Mouse (Mus musculus) liver, embryonic 15.5 days (tissue): ENCODE data around the gene Ngb. TPM values are rescaled to one million over a fixed set of nuclear protein-coding genes. Genes with fewer than 3 reads are reported as not detected.

Source experiments
- ATAC-seq: fragments of 200-750 bp; cut with Nextera tagmentation; 2 replicates; pipeline ENCODE4 v1.8.0; 2017; ENCODE audit warnings: moderate number of reproducible peaks, mild to moderate bottlenecking, moderate library complexity; ENCODE audit not compliant: insufficient read depth
- H3K27ac ChIP-seq: fragments of 300-500 bp; sonication (generic); replicated peaks from 2 replicates; pipeline ENCODE4 v1.5.1; 2015; ENCODE audit warnings: mild to moderate bottlenecking, inconsistent platforms
- H3K27me3 ChIP-seq: fragments of 300-500 bp; sonication (generic); 2 replicates; pipeline ENCODE4 v1.6.1; 2015; ENCODE audit warnings: mild to moderate bottlenecking, inconsistent platforms
- H3K36me3 ChIP-seq: fragments of 300-500 bp; sonication (generic); replicated peaks from 2 replicates; pipeline ENCODE4 v1.6.1; 2015; ENCODE audit warnings: moderate library complexity, mild to moderate bottlenecking, inconsistent platforms
- H3K4me1 ChIP-seq: fragments of 300-500 bp; sonication (generic); replicated peaks from 2 replicates; pipeline ENCODE4 v1.6.1; 2015; ENCODE audit warnings: inconsistent platforms
- H3K4me2 ChIP-seq: fragments of 300-500 bp; sonication (generic); 2 replicates; pipeline ENCODE4 v1.6.1; 2015; ENCODE audit warnings: moderate library complexity, mild to moderate bottlenecking, inconsistent platforms
- H3K4me3 ChIP-seq: fragments of 300-500 bp; sonication (generic); replicated peaks from 2 replicates; pipeline ENCODE4 v1.5.1; 2015; ENCODE audit warnings: mild to moderate bottlenecking, inconsistent platforms
- H3K9ac ChIP-seq: fragments of 300-500 bp; sonication (generic); 2 replicates; pipeline ENCODE4 v1.6.1; 2015; ENCODE audit warnings: moderate library complexity, mild to moderate bottlenecking, inconsistent platforms
- H3K9me3 ChIP-seq: fragments of 300-500 bp; sonication (generic); replicated peaks from 2 replicates; pipeline ENCODE4 v1.6.1; 2016; ENCODE audit warnings: inconsistent platforms
- WGBS: fragments of 180-500 bp; shearing (Covaris S2); methylation state at CpG from one replicate; pipeline ENCODE4 v1.1.7; 2015; ENCODE audit warnings: mixed read lengths; ENCODE audit not compliant: insufficient replicate concordance; 5-methylcytosine and 5-hydroxymethylcytosine counted together
- polyA plus RNA-seq: library from polyadenylated mRNA; unstranded; fragments of >200 nt; fragmentation: Nextera tagmentation; extraction: Ambion mirVana; gene quantifications from 2 replicates; pipeline ENCODE4 v1.2.1, GENCODE M21; 2015

Ngb gene
- polyA plus RNA-seq, 1 experiment from 2014 or later: not detected

- WGBS: 56% methylated on average over 3 of the region's 3 CpGs
- no peaks in the 10 kb centered on the region for H3K9me3 ChIP-seq
- ATAC-seq: no peak
Observed at GRCm38 (mm10) chr12:87131619-87132018, 29.3 kb upstream of the Ngb start.

GRCm38 (mm10) chr12:87131181-87131580, 28.8 kb upstream of the Ngb start:
- ATAC-seq: no peak
- Histone ChIP-seq H3K36me3 (no peaks in the 10 kb centered on the region), H3K9ac (no peak overlapping the region), H3K4me3 (no peak overlapping the region), H3K4me1 (peaks cover 7% of the 10 kb centered on the region; the same call in 1 of the 2 replicates), H3K27me3 (no peaks in the 10 kb centered on the region), H3K9me3 (no peaks in the 10 kb centered on the region), H3K4me2 (no peak overlapping the region), H3K27ac (no peak overlapping the region)
- WGBS: 75% methylated on average over 2 of the region's 2 CpGs

More at GRCm38 (mm10) chr12:87131619-87132018, 29.3 kb upstream of the Ngb start:
- H3K36me3 ChIP-seq: no peaks in the 10 kb centered on the region
- no peak overlapping the region for H3K4me2 ChIP-seq
- no peak overlapping the region for H3K9ac ChIP-seq
- no peak overlapping the region for H3K4me3 ChIP-seq
- H3K27me3 ChIP-seq: no peaks in the 10 kb centered on the region
- H3K27ac ChIP-seq: no peak overlapping the region
- peaks cover 7% of the 10 kb centered on the region; the same call in 1 of the 2 replicates for H3K4me1 ChIP-seq

- H3K4me3 ChIP-seq: no peak overlapping the region
- no peak overlapping the region for H3K9ac ChIP-seq
- no peak for ATAC-seq
- H3K4me1 ChIP-seq: peaks cover 7% of the 10 kb centered on the region; the same call in 1 of the 2 replicates
- no peaks in the 10 kb centered on the region for H3K9me3 ChIP-seq
- H3K27ac ChIP-seq: no peak overlapping the region
- H3K4me2 ChIP-seq: no peak overlapping the region
- no peaks in the 10 kb centered on the region for H3K36me3 ChIP-seq
- 68% methylated on average over 4 of the region's 4 CpGs for WGBS
- H3K27me3 ChIP-seq: no peaks in the 10 kb centered on the region
Observed at GRCm38 (mm10) chr12:87130224-87130623, 27.9 kb upstream of the Ngb start.

- WGBS: 59% methylated on average over 4 of the region's 4 CpGs
- Histone ChIP-seq H3K4me1 (peaks cover under 1% of the 10 kb centered on the region; the same call in 1 of the 2 replicates), H3K9me3 (no peaks in the 10 kb centered on the region), H3K27ac (no peak overlapping the region), H3K36me3 (0 out of 2 replicates have a peak, but pooled peaks cover 2% of the 10 kb centered on the region), H3K27me3 (no peaks in the 10 kb centered on the region), H3K9ac (no peak overlapping the region), H3K4me3 (no peak overlapping the region), H3K4me2 (no peak overlapping the region)
- ATAC-seq: no peak
Observed at GRCm38 (mm10) chr12:87127256-87127655, 24.9 kb upstream of the Ngb start.

GRCm38 (mm10) chr12:87121918-87122589, 19.7 kb upstream of the Ngb start:
- no peak overlapping the region for H3K9ac ChIP-seq
- H3K27me3 ChIP-seq: no peaks in the 10 kb centered on the region
- H3K27ac ChIP-seq: peak overlapping the region; percentile 43; the same call in 1 of the 2 replicates
- H3K4me3 ChIP-seq: no peak overlapping the region
- peaks cover 2% of the 10 kb centered on the region; the same call in 1 of the 2 replicates for H3K36me3 ChIP-seq
- no peak overlapping the region for H3K4me2 ChIP-seq
- 36% methylated on average over 4 of the region's 4 CpGs for WGBS
- ATAC-seq: peak; percentile 88
- H3K9me3 ChIP-seq: no peaks in the 10 kb centered on the region
- H3K4me1 ChIP-seq: no peaks in the 10 kb centered on the region; the same call in 1 of the 2 replicates

GRCm38 (mm10) chr12:87107357-87107977, 5.1 kb upstream of the Ngb start:
- Histone ChIP-seq H3K9me3 (no peaks in the 10 kb centered on the region), H3K27ac (no peak overlapping the region), H3K4me1 (no peaks in the 10 kb centered on the region), H3K9ac (no peak overlapping the region), H3K4me2 (no peak overlapping the region), H3K36me3 (no peaks in the 10 kb centered on the region), H3K4me3 (no peak overlapping the region), H3K27me3 (peaks cover 13% of the 10 kb centered on the region)
- 39% methylated on average over 3 of the region's 3 CpGs for WGBS
- no peak for ATAC-seq

- ATAC-seq: no peak
- Histone ChIP-seq H3K9me3 (no peaks in the 10 kb centered on the region), H3K4me1 (no peaks in the 10 kb centered on the region), H3K27ac (no peak overlapping the region), H3K4me3 (no peak overlapping the region), H3K9ac (no peak overlapping the region), H3K4me2 (no peak overlapping the region), H3K36me3 (no peaks in the 10 kb centered on the region), H3K27me3 (peaks cover 39% of the 10 kb centered on the region)
- WGBS: 46% methylated on average over 4 of the region's 4 CpGs
Observed at GRCm38 (mm10) chr12:87104796-87105195, 2.5 kb upstream of the Ngb start.

GRCm38 (mm10) chr12:87103471-87103870, 1.1 kb upstream of the Ngb start:
- 69% methylated on average over 4 of the region's 4 CpGs for WGBS
- no peaks in the 10 kb centered on the region for H3K4me1 ChIP-seq

GRCm38 (mm10) chr12:87100331-87100730, 2.0 kb downstream of the Ngb start:
- ATAC-seq: no peak
- Histone ChIP-seq H3K36me3 (no peaks in the 10 kb centered on the region), H3K9me3 (no peaks in the 10 kb centered on the region), H3K9ac (no peak overlapping the region), H3K27ac (no peak overlapping the region), H3K4me3 (no peak overlapping the region), H3K4me2 (no peak overlapping the region), H3K27me3 (peaks cover 51% of the 10 kb centered on the region), H3K4me1 (no peaks in the 10 kb centered on the region)
- 69% methylated on average over 4 of the region's 4 CpGs for WGBS

More at GRCm38 (mm10) chr12:87103471-87103870, 1.1 kb upstream of the Ngb start:
- no peak for ATAC-seq
- Histone ChIP-seq H3K27ac (no peak overlapping the region), H3K4me2 (no peak overlapping the region), H3K9ac (no peak overlapping the region), H3K27me3 (peaks cover 45% of the 10 kb centered on the region), H3K9me3 (no peaks in the 10 kb centered on the region), H3K4me3 (no peak overlapping the region), H3K36me3 (no peaks in the 10 kb centered on the region)

- Histone ChIP-seq H3K4me1 (no peaks in the 10 kb centered on the region; the same call in 1 of the 2 replicates), H3K27me3 (0 out of 2 replicates have a peak, but pooled peaks cover 8% of the 10 kb centered on the region), H3K27ac (no peak overlapping the region), H3K9ac (no peak overlapping the region), H3K36me3 (no peaks in the 10 kb centered on the region), H3K4me2 (no peak overlapping the region), H3K9me3 (no peaks in the 10 kb centered on the region), H3K4me3 (no peak overlapping the region)
- whole genome bisulfite sequencing: 45% methylated on average over 6 of the region's 6 CpGs
- no peak for ATAC-seq
Observed at GRCm38 (mm10) chr12:87093671-87094070, 8.7 kb downstream of the Ngb start.

GRCm38 (mm10) chr12:87093249-87093648, 9.1 kb downstream of the Ngb start:
- no peak overlapping the region for H3K4me3 ChIP-seq
- no peaks in the 10 kb centered on the region; the same call in 1 of the 2 replicates for H3K4me1 ChIP-seq
- ATAC-seq: no peak
- no peak overlapping the region for H3K9ac ChIP-seq
- H3K4me2 ChIP-seq: no peak overlapping the region
- no peaks in the 10 kb centered on the region for H3K9me3 ChIP-seq
- H3K36me3 ChIP-seq: no peaks in the 10 kb centered on the region
- whole genome bisulfite sequencing: 59% methylated on average over 4 of the region's 4 CpGs
- 0 out of 2 replicates have a peak, but pooled peaks cover 4% of the 10 kb centered on the region for H3K27me3 ChIP-seq
- no peak overlapping the region for H3K27ac ChIP-seq
